Mouse (Mus musculus) intestine, postnatal 0 days (tissue): ENCODE measurements around the gene Hmgb1. TPM values are rescaled to one million over a fixed set of nuclear protein-coding genes. Genes with fewer than 3 reads are reported as not detected.
A peak's percentile ranks its signal among the peaks of the same experiment; 100 is the strongest.

ENCODE experiments used
- ATAC-seq: fragments of 200-750 bp; cut with Nextera tagmentation; 2 replicates; pipeline ENCODE4 v1.8.0; 2017; ENCODE audit warnings: mild to moderate bottlenecking, moderate TSS enrichment, moderate library complexity
- H3K27ac ChIP-seq: fragments of 300-500 bp; sonication (generic); 2 replicates; pipeline ENCODE4 v1.5.1; 2014; ENCODE audit warnings: mild to moderate bottlenecking, low read depth, low read length, moderate library complexity
- H3K27me3 ChIP-seq: fragments of 300-500 bp; sonication (generic); replicated peaks from 2 replicates; pipeline ENCODE4 v1.6.1; 2014; ENCODE audit warnings: low read length, mixed read lengths; ENCODE audit not compliant: control insufficient read depth, insufficient read depth
- H3K36me3 ChIP-seq: fragments of 300-500 bp; sonication (generic); 2 replicates; pipeline ENCODE4 v1.6.1; 2014; ENCODE audit warnings: mild to moderate bottlenecking, moderate library complexity; ENCODE audit not compliant: control insufficient read depth, insufficient read depth
- H3K4me1 ChIP-seq: fragments of 300-500 bp; sonication (generic); replicated peaks from 2 replicates; pipeline ENCODE4 v1.6.1; 2014; ENCODE audit warnings: antibody characterized with exemption, low read length, mixed read lengths; ENCODE audit not compliant: control insufficient read depth, insufficient read depth
- H3K4me2 ChIP-seq: fragments of 300-500 bp; sonication (generic); replicated peaks from 2 replicates; pipeline ENCODE4 v1.6.1; 2014; ENCODE audit warnings: low read depth, mild to moderate bottlenecking, moderate library complexity
- H3K4me3 ChIP-seq: fragments of 300-500 bp; sonication (generic); 2 replicates; pipeline ENCODE4 v1.5.1; 2014; ENCODE audit warnings: low read depth, low read length
- H3K9ac ChIP-seq: fragments of 300-500 bp; sonication (generic); 2 replicates; pipeline ENCODE4 v1.6.1; 2014; ENCODE audit warnings: mild to moderate bottlenecking, low read depth, low read length
- H3K9me3 ChIP-seq: fragments of 300-500 bp; sonication (generic); 2 replicates; pipeline ENCODE4 v1.6.1; 2016; ENCODE audit warnings: mixed run types; ENCODE audit not compliant: control insufficient read depth
- CTCF ChIP-seq: sonication (generic); IDR thresholded peaks from 2 replicates; pipeline ENCODE4 v1.5.1; 2016; ENCODE audit warnings: low read depth, mild to moderate bottlenecking, control low read depth, antibody characterized with exemption, moderate library complexity
- WGBS: fragments of 180-500 bp; shearing (Covaris S2); extraction: QIAGEN DNeasy Blood & Tissue Kit; methylation state at CpG from one replicate; pipeline ENCODE4 v1.1.7; 2014; 5-methylcytosine and 5-hydroxymethylcytosine counted together
- polyA plus RNA-seq: library from polyadenylated mRNA; unstranded; fragments of >200 nt; fragmentation: Nextera tagmentation; extraction: Ambion mirVana; gene quantifications from 2 replicates; pipeline ENCODE4 v1.2.1, GENCODE M21; 2015

Gene Hmgb1
- polyA plus RNA-seq, 1 experiment from 2014 or later = 516 TPM

DNA sequence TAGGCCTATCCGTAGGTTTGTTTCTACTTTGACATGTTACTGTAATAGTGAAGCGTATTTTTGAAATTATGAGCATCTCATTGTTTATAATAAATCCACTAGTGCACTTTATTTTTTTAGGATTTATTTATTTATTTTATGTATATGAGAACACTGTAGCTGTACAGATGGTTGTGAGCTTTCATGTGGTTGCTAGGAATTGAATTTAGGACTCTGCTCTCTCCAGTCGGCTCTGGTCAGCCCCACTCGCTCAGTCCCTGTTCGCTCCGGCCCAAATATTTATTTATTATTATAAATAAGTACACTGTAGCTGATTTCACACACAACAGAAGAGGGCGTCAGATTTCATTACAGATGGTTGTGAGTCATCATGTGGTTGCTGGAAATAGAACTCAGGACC, 24.5 kb upstream of the Hmgb1 start:
- no peak for ATAC-seq
- WGBS = 83% methylated on average over 7 of the region's 7 CpGs

DNA sequence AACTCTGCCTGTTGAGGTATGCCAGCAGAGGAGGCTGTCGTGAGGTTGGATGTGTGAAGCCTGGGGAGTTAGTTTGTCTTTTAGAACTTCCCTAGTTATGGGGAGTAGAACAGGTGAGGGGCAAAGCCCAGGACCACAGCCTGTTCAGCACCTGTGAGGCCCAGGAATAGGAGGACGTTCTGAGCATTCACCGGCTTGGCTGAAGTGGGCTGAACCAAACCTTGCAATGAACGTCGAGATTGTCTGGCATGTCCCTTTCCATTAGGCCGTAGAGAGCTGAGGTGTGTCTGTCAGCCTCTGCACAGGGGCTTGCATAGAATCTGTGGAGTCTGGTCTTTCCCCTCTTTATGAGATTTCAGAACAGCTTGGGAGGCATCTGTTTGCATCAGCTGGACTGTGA, 23.4 kb upstream of the Hmgb1 start:
- no peak overlapping the region for H3K4me3 ChIP-seq
- no peak for ATAC-seq
- H3K4me2 ChIP-seq = no peak overlapping the region
- no peak for TF ChIP-seq CTCF
- H3K36me3 ChIP-seq = peaks cover 64% of the 10 kb centered on the region
- H3K27me3 ChIP-seq = no peaks in the 10 kb centered on the region
- H3K9me3 ChIP-seq = no peaks in the 10 kb centered on the region
- WGBS = 81% methylated on average over 6 of the region's 6 CpGs
- no peak overlapping the region for H3K9ac ChIP-seq
- no peaks in the 10 kb centered on the region for H3K4me1 ChIP-seq
- H3K27ac ChIP-seq = no peak overlapping the region

More for the DNA sequence above, 24.5 kb upstream of the Hmgb1 start:
- Histone ChIP-seq H3K4me1 (no peaks in the 10 kb centered on the region), H3K4me3 (no peak overlapping the region), H3K27me3 (no peaks in the 10 kb centered on the region), H3K4me2 (no peak overlapping the region), H3K9ac (no peak overlapping the region), H3K36me3 (peaks cover 67% of the 10 kb centered on the region), H3K9me3 (no peaks in the 10 kb centered on the region), H3K27ac (no peak overlapping the region)
- TF ChIP-seq CTCF = no peak

DNA sequence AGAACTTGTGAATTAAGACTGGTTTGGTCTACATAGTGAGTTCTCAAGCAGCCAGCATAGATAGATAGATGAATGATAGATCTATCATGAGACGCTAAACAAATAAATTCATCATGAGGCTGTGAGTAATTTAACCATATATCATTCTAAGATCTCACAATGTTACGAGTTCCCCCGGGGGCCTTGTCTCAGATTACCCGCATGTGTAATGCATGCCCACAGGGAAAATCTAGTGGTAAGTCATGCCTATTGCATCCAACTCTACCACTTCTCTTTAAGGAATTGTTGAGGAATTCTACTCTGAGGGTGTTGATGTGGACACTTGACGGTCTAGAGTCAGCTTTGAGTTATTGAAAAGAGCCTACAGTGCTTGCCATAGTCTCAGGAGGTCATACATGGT, 22.0 kb upstream of the Hmgb1 start:
- Histone ChIP-seq H3K4me3 (no peak overlapping the region), H3K9me3 (no peaks in the 10 kb centered on the region), H3K9ac (no peak overlapping the region), H3K36me3 (peaks cover 64% of the 10 kb centered on the region), H3K27me3 (no peaks in the 10 kb centered on the region), H3K27ac (no peak overlapping the region), H3K4me1 (no peaks in the 10 kb centered on the region), H3K4me2 (no peak overlapping the region)
- TF ChIP-seq CTCF = no peak
- WGBS = 91% methylated on average over 5 of the region's 5 CpGs
- no peak for ATAC-seq

DNA sequence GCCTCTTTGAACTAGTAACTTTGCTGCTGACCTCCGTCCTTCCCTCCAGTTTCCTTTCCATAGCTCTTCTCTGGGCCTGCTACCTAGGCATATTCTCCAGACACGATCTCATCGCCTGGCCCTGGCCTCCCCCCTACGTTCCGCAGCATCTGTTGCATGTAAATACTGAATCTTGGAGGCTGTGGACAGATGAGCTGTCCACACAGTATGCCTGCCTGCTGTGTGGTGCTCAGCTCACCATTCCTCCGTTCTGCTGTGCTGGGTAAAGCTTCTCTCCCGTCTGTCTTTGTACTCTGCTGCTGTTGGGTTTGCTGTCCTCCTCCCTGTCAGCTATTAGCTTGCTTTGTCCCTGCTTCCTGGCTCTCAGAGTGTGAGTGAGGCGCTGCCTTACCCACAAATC, 21.0 kb upstream of the Hmgb1 start:
- WGBS = 80% methylated on average over 8 of the region's 8 CpGs
- 0 out of 2 replicates have a peak overlapping the region, but pooled peaks have one; percentile 21 for H3K27ac ChIP-seq

DNA sequence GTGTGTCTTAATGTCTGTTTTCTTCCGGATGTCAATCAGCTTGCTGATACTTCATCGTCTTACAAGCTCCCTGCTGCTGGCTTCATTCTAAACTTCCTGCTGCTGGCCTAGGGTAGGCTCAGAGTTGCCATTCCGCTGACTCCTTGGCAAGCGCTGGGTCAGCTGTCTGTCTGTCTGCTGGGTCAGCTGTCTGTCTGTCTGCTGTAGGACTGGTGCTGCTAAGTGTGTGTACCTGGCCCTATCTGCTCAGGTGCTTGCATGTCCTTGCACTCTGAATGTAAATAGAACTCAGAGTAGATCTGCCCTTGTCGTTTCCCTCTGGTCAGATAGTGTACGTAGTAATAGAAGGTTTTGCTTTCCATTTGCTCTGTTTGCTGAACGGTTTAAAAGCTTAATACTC, 20.5 kb upstream of the Hmgb1 start:
- Histone ChIP-seq H3K9ac (no peak overlapping the region), H3K4me3 (no peak overlapping the region), H3K36me3 (peaks cover 52% of the 10 kb centered on the region), H3K27ac (peak overlapping the region; percentile 28), H3K4me1 (no peaks in the 10 kb centered on the region), H3K27me3 (no peaks in the 10 kb centered on the region), H3K4me2 (no peak overlapping the region), H3K9me3 (no peaks in the 10 kb centered on the region)
- TF ChIP-seq CTCF = no peak
- WGBS = 75% methylated on average over 7 of the region's 7 CpGs
- ATAC-seq = peak; percentile 51; the same call in 1 of the 2 replicates

More for the DNA sequence above, 21.0 kb upstream of the Hmgb1 start:
- Histone ChIP-seq H3K9ac (no peak overlapping the region), H3K4me3 (no peak overlapping the region), H3K9me3 (no peaks in the 10 kb centered on the region), H3K27me3 (no peaks in the 10 kb centered on the region), H3K4me1 (no peaks in the 10 kb centered on the region), H3K36me3 (peaks cover 57% of the 10 kb centered on the region), H3K4me2 (no peak overlapping the region)
- TF ChIP-seq CTCF = no peak
- no peak for ATAC-seq

DNA sequence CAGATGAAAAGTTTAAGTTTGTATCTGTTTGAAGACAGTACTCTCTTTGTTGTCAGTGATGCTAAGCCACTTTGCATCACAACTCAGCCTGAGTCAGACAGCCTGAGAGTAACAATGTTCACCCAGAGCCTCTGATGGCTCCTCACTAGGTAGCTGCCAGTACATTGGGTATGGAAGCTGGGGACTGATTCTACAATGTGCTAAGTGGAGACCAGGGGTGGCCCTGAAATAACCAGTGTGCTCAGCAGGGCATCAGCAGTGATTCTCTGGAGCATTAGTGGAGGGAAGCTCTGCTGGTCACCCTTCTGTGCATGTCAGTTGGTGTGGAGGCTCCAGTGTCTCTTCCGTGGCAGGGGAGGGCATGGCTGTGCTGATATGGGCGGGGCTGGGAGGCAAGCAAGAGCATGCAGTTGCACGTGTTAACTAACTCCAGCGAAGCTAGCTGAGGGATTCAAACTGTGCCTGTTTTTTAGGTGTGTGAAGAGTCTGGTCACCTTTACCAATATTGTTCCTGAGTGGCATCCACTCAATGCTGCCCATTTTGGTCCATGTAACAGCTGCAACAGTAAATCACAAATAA, 19.6 kb upstream of the Hmgb1 start:
- ATAC-seq = no peak
- 0 out of 2 replicates have a peak overlapping the region, but pooled peaks have one; percentile 28 for H3K27ac ChIP-seq
- 81% methylated on average over 4 of the region's 4 CpGs for WGBS

More for the DNA sequence above, 19.6 kb upstream of the Hmgb1 start:
- Histone ChIP-seq H3K4me1 (no peaks in the 10 kb centered on the region), H3K36me3 (peaks cover 55% of the 10 kb centered on the region), H3K4me2 (no peak overlapping the region), H3K4me3 (no peak overlapping the region), H3K9ac (no peak overlapping the region), H3K27me3 (no peaks in the 10 kb centered on the region), H3K9me3 (no peaks in the 10 kb centered on the region)
- no peak for TF ChIP-seq CTCF
